Mouse (Mus musculus) cerebellum, adult 2 months (tissue): ENCODE results near the gene Fchsd2.

Experiments
- CTCF ChIP-seq: fragments of 200-500 bp; IDR thresholded peaks from 2 replicates; pipeline ENCODE4 v1.5.1; 2011; ENCODE audit warnings: low read depth, mild to moderate bottlenecking, control low read depth, low read length, moderate library complexity, borderline replicate concordance; ENCODE audit not compliant: insufficient read depth
- POLR2A ChIP-seq: fragments of 200-500 bp; IDR thresholded peaks from 2 replicates; pipeline ENCODE4 v1.6.1; 2011; ENCODE audit warnings: low read length, control low read depth, borderline replicate concordance; ENCODE audit not compliant: insufficient read depth

GRCm38 (mm10) chr7:101321218-101321827 is 228.7 kb downstream of the Fchsd2 start:
- no peak for TF ChIP-seq POLR2A
- TF ChIP-seq CTCF = no peak
